Mouse (Mus musculus) T-cell, adult 66 days (primary cell): Measurements from ENCODE around the gene Zmiz1. TPM values are rescaled to one million over a fixed set of nuclear protein-coding genes. Genes with fewer than 3 reads are reported as not detected.

Experiments
- total RNA-seq, 2 experiments: library from RNA; stranded (reverse); gene quantifications; 3 replicates in 1 of 2; 4 replicates in 1 of 2; pipeline ENCODE4 v1.2.4; 2023

Zmiz1 gene
- total RNA-seq: 10 to 100 TPM; 86.8 to 86.9 TPM

GRCm38 (mm10) chr14:25459016-25459393 is at the start of gene Zmiz1:
Gene Zmiz1 (plus strand): TSS chr14:25459185.

DNA sequence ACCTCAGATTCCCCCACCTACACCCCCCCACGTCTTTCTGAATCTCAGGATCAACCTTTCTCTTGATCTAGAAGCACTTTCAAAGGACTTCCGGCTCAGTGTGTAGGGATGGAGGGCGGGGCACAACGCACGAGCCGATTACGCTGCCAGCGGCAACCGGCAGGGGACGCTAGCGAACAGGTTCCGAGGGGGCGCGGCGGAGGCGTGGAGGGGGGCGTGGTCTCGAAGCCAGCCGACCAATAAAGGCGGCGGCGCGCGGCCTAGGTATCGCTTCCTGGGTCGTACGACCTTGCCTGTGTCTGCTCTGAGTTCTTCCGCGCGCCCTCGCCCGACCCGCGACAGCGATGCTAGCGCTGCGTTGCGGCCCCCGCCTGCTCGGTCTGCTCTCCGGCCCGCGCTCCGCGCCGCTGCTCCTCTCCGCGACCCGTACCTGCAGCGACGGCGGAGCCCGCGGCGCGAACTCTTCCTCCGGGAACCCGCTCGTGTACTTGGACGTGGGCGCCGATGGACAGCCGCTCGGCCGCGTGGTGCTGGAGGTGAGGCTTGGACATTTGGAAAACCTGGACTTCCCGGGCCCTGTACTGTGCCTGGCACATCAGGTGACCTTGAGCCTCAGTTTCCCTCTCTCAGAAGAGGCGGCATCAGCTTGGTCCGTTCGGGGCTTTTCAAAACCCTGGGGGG is 235.0 kb downstream of the Zmiz1 start, which contains the start of gene Ppif:
Gene Ppif, plus strand, starts transcription at position 267 of the 681 bp plus-strand sequence.

Other genes starting within 250 kb of the Zmiz1 start
- gene Ppif, start 235.0 kb downstream of the Zmiz1 start, total RNA-seq: 10 to 100 TPM; 36.3 to 36.6 TPM